Mouse (Mus musculus): Measurements from ENCODE around the gene Per1. TPM values are rescaled to one million over a fixed set of nuclear protein-coding genes. Genes with fewer than 3 reads are reported as not detected.

The Per1 gene
- 8.6 and 9.0 TPM in 2 replicates for polyA plus RNA-seq (2015; fragmentation: Nextera tagmentation; extraction: Ambion mirVana)

- Histone ChIP-seq H3K9ac (peak within 1 kb of the TSS; percentile 89), H3K36me3 (peaks cover 28% of the 10 kb centered on the region), H3K4me3 (peak within 1 kb of the TSS; percentile 71), H3K9me3 (no peaks in the 10 kb centered on the region), H3K4me1 (peaks cover 82% of the 10 kb centered on the region), H3K27me3 (replicated peaks) (no peaks in the 10 kb centered on the region), H3K27ac (replicated peaks) (peak within 1 kb of the TSS; percentile 98), H3K4me2 (peak within 1 kb of the TSS; percentile 99)
- under 1% methylated on average over 37 of the region's 37 CpGs for WGBS
- peak; percentile 86 for ATAC-seq (ENCODE audit: extremely low read depth, insufficient number of reproducible peaks, low FRiP score, low TSS enrichment)
Observed at GRCm38 (mm10) chr11:69094697-69095429, at the start of gene Per1. Gene Per1 (plus strand): TSS chr11:69095217.

GRCm38 (mm10) chr11:69045531-69046394, 49.3 kb upstream of the Per1 start, which contains the start of gene Aurkb:
Gene Aurkb (plus strand): TSS chr11:69045647.
- H3K9me3 ChIP-seq: no peaks in the 10 kb centered on the region
- H3K36me3 ChIP-seq: peaks cover 34% of the 10 kb centered on the region
- ATAC-seq (ENCODE audit: extremely low read depth, insufficient number of reproducible peaks, low FRiP score, low TSS enrichment): peak; percentile 53; the same call in 1 of the 2 replicates
- H3K4me3 ChIP-seq: peak within 1 kb of the TSS; percentile 67
- under 1% methylated on average over 54 of the region's 54 CpGs for WGBS
- peaks cover 30% of the 10 kb centered on the region for H3K4me1 ChIP-seq
- no peaks in the 10 kb centered on the region for H3K27me3 ChIP-seq (replicated peaks)
- peak within 1 kb of the TSS; percentile 93 for H3K27ac ChIP-seq (replicated peaks)
- H3K4me2 ChIP-seq: peak within 1 kb of the TSS; percentile 79
- peak within 1 kb of the TSS; percentile 86 for H3K9ac ChIP-seq

- Histone ChIP-seq H3K9ac (peak overlapping the region; percentile 86), H3K9me3 (no peaks in the 10 kb centered on the region), H3K36me3 (peaks cover 40% of the 10 kb centered on the region), H3K4me2 (peak overlapping the region; percentile 79), H3K27ac (replicated peaks) (peak overlapping the region; percentile 93), H3K4me3 (peak overlapping the region; percentile 67), H3K4me1 (peaks cover 30% of the 10 kb centered on the region), H3K27me3 (replicated peaks) (no peaks in the 10 kb centered on the region)
- 11% methylated on average over 9 of the region's 9 CpGs for WGBS
- no peak for ATAC-seq (ENCODE audit: extremely low read depth, insufficient number of reproducible peaks, low FRiP score, low TSS enrichment)
Observed at GRCm38 (mm10) chr11:69046395-69046774, 48.6 kb upstream of the Per1 start.

- 84% methylated on average over 12 of the region's 12 CpGs for WGBS
- Histone ChIP-seq H3K36me3 (peaks cover 45% of the 10 kb centered on the region), H3K4me1 (peaks cover 30% of the 10 kb centered on the region), H3K27me3 (replicated peaks) (no peaks in the 10 kb centered on the region), H3K4me2 (peak overlapping the region; percentile 79), H3K9me3 (no peaks in the 10 kb centered on the region), H3K9ac (peak overlapping the region; percentile 48), H3K27ac (replicated peaks) (no peak overlapping the region), H3K4me3 (peak overlapping the region; percentile 67)
- ATAC-seq (ENCODE audit: extremely low read depth, insufficient number of reproducible peaks, low FRiP score, low TSS enrichment): no peak
Observed at GRCm38 (mm10) chr11:69047592-69047991, 47.4 kb upstream of the Per1 start.

GRCm38 (mm10) chr11:69048151-69048550, 46.9 kb upstream of the Per1 start:
- Histone ChIP-seq H3K27ac (replicated peaks) (no peak overlapping the region), H3K4me1 (peaks cover 30% of the 10 kb centered on the region), H3K9me3 (no peaks in the 10 kb centered on the region), H3K27me3 (replicated peaks) (no peaks in the 10 kb centered on the region), H3K4me2 (no peak overlapping the region), H3K9ac (peak overlapping the region; percentile 29), H3K4me3 (no peak overlapping the region), H3K36me3 (peaks cover 47% of the 10 kb centered on the region)
- WGBS: 89% methylated on average over 14 of the region's 14 CpGs
- ATAC-seq (ENCODE audit: extremely low read depth, insufficient number of reproducible peaks, low FRiP score, low TSS enrichment): no peak

GRCm38 (mm10) chr11:69050748-69051147, 44.3 kb upstream of the Per1 start:
- Histone ChIP-seq H3K4me2 (no peak overlapping the region), H3K4me1 (peaks cover 30% of the 10 kb centered on the region), H3K4me3 (no peak overlapping the region), H3K36me3 (peaks cover 61% of the 10 kb centered on the region), H3K27me3 (replicated peaks) (no peaks in the 10 kb centered on the region), H3K27ac (replicated peaks) (no peak overlapping the region), H3K9ac (no peak overlapping the region), H3K9me3 (no peaks in the 10 kb centered on the region)
- 92% methylated on average over 8 of the region's 8 CpGs for WGBS
- ATAC-seq (ENCODE audit: extremely low read depth, insufficient number of reproducible peaks, low FRiP score, low TSS enrichment): no peak

- peaks cover 61% of the 10 kb centered on the region for H3K36me3 ChIP-seq
- no peak overlapping the region for H3K27ac ChIP-seq (replicated peaks)
Observed at GRCm38 (mm10) chr11:69051771-69052170, 43.2 kb upstream of the Per1 start.

GRCm38 (mm10) chr11:69052824-69053421, 42.1 kb upstream of the Per1 start:
- peaks cover 55% of the 10 kb centered on the region for H3K36me3 ChIP-seq
- no peak overlapping the region for H3K27ac ChIP-seq (replicated peaks)
- no peaks in the 10 kb centered on the region for H3K9me3 ChIP-seq
- no peak overlapping the region for H3K9ac ChIP-seq
- H3K4me2 ChIP-seq: no peak overlapping the region
- no peaks in the 10 kb centered on the region for H3K27me3 ChIP-seq (replicated peaks)
- no peak for ATAC-seq (ENCODE audit: extremely low read depth, insufficient number of reproducible peaks, low FRiP score, low TSS enrichment)
- H3K4me3 ChIP-seq: no peak overlapping the region
- peaks cover 16% of the 10 kb centered on the region for H3K4me1 ChIP-seq
- 89% methylated on average over 2 of the region's 2 CpGs for WGBS

More at GRCm38 (mm10) chr11:69051771-69052170, 43.2 kb upstream of the Per1 start:
- Histone ChIP-seq H3K27me3 (replicated peaks) (no peaks in the 10 kb centered on the region), H3K4me1 (peaks cover 24% of the 10 kb centered on the region), H3K4me2 (no peak overlapping the region), H3K4me3 (no peak overlapping the region), H3K9ac (no peak overlapping the region), H3K9me3 (no peaks in the 10 kb centered on the region)
- WGBS: 85% methylated on average over 4 of the region's 4 CpGs
- ATAC-seq (ENCODE audit: extremely low read depth, insufficient number of reproducible peaks, low FRiP score, low TSS enrichment): no peak

GRCm38 (mm10) chr11:69053848-69054247, 41.2 kb upstream of the Per1 start:
- Histone ChIP-seq H3K27me3 (replicated peaks) (no peaks in the 10 kb centered on the region), H3K4me1 (peaks cover 19% of the 10 kb centered on the region), H3K9ac (no peak overlapping the region), H3K4me3 (no peak overlapping the region), H3K4me2 (no peak overlapping the region), H3K27ac (replicated peaks) (no peak overlapping the region), H3K36me3 (peaks cover 46% of the 10 kb centered on the region), H3K9me3 (no peaks in the 10 kb centered on the region)
- WGBS: 73% methylated on average over 3 of the region's 3 CpGs
- no peak for ATAC-seq (ENCODE audit: extremely low read depth, insufficient number of reproducible peaks, low FRiP score, low TSS enrichment)

GRCm38 (mm10) chr11:69058265-69058664, 36.8 kb upstream of the Per1 start:
- no peak for ATAC-seq (ENCODE audit: extremely low read depth, insufficient number of reproducible peaks, low FRiP score, low TSS enrichment)
- Histone ChIP-seq H3K4me1 (peaks cover 26% of the 10 kb centered on the region), H3K27ac (replicated peaks) (peak overlapping the region; percentile 91), H3K9ac (peak overlapping the region; percentile 90), H3K9me3 (no peaks in the 10 kb centered on the region), H3K27me3 (replicated peaks) (no peaks in the 10 kb centered on the region), H3K36me3 (peaks cover 13% of the 10 kb centered on the region; the same call in 1 of the 2 replicates), H3K4me3 (peak overlapping the region; percentile 90), H3K4me2 (peak overlapping the region; percentile 92)
- WGBS: 67% methylated on average over 2 of the region's 2 CpGs

Measured in heart, embryonic 13.5 days (tissue).